Mouse (Mus musculus) midbrain, embryonic 12.5 days (tissue): ENCODE measurements around the gene Cldn3. TPM values are rescaled to one million over a fixed set of nuclear protein-coding genes. Genes with fewer than 3 reads are reported as not detected.
A peak's percentile ranks its signal among the peaks of the same experiment; 100 is the strongest.

Experiments used
- ATAC-seq: fragments of 200-750 bp; cut with Nextera tagmentation; 2 replicates; pipeline ENCODE4 v1.8.0; 2017; ENCODE audit warnings: low read depth, moderate TSS enrichment, moderate library complexity; ENCODE audit not compliant: low FRiP score
- H3K27ac ChIP-seq: fragments of 300-500 bp; sonication (generic); replicated peaks from 2 replicates; pipeline ENCODE4 v1.5.1; 2016; ENCODE audit warnings: mild to moderate bottlenecking
- H3K27me3 ChIP-seq: fragments of 300-500 bp; sonication (generic); 2 replicates; pipeline ENCODE4 v1.6.1; 2016; ENCODE audit warnings: mild to moderate bottlenecking
- H3K36me3 ChIP-seq: fragments of 300-500 bp; sonication (generic); 2 replicates; pipeline ENCODE4 v1.6.1; 2016
- H3K4me1 ChIP-seq: fragments of 300-500 bp; sonication (generic); 2 replicates; pipeline ENCODE4 v1.6.1; 2016
- H3K4me2 ChIP-seq: fragments of 300-500 bp; sonication (generic); replicated peaks from 2 replicates; pipeline ENCODE4 v1.6.1; 2016; ENCODE audit warnings: mild to moderate bottlenecking, moderate library complexity
- H3K4me3 ChIP-seq: fragments of 300-500 bp; sonication (generic); 2 replicates; pipeline ENCODE4 v1.5.1; 2016; ENCODE audit warnings: mild to moderate bottlenecking
- H3K9ac ChIP-seq: fragments of 300-500 bp; sonication (generic); replicated peaks from 2 replicates; pipeline ENCODE4 v1.6.1; 2016; ENCODE audit warnings: mild to moderate bottlenecking, moderate library complexity
- H3K9me3 ChIP-seq: fragments of 300-500 bp; sonication (generic); 2 replicates; pipeline ENCODE4 v1.6.1; 2016; ENCODE audit warnings: mild to moderate bottlenecking
- WGBS: fragments of 180-500 bp; shearing (Covaris S2); methylation state at CpG from one replicate; pipeline ENCODE4 v1.1.7; 2016; 5-methylcytosine and 5-hydroxymethylcytosine counted together
- polyA plus RNA-seq: library from polyadenylated mRNA; unstranded; fragments of >200 nt; fragmentation: Nextera tagmentation; extraction: Ambion mirVana; gene quantifications from 2 replicates; pipeline ENCODE4 v1.2.1, GENCODE M21; 2016

Gene Cldn3
- polyA plus RNA-seq, 1 experiment from 2014 or later, result 2.8 TPM

GRCm38 (mm10) chr5:135009590-135010319, 23.7 kb downstream of the Cldn3 start:
- Histone ChIP-seq H3K4me3 (peak overlapping the region; percentile 54), H3K4me2 (peak overlapping the region; percentile 74), H3K4me1 (peaks cover 33% of the 10 kb centered on the region), H3K9me3 (no peaks in the 10 kb centered on the region), H3K36me3 (no peaks in the 10 kb centered on the region), H3K27ac (peak overlapping the region; percentile 95), H3K9ac (peak overlapping the region; percentile 64), H3K27me3 (peaks cover 20% of the 10 kb centered on the region)
- ATAC-seq, result peak; percentile 76
- WGBS, result 2% methylated on average over 36 of the region's 37 CpGs

- H3K27ac ChIP-seq, result peak overlapping the region; percentile 95
- H3K9ac ChIP-seq, result peak overlapping the region; percentile 64
- no peaks in the 10 kb centered on the region for H3K36me3 ChIP-seq
- H3K4me2 ChIP-seq, result peak overlapping the region; percentile 74
- peaks cover 20% of the 10 kb centered on the region for H3K27me3 ChIP-seq
- H3K9me3 ChIP-seq, result no peaks in the 10 kb centered on the region
- H3K4me1 ChIP-seq, result peaks cover 34% of the 10 kb centered on the region
- no peak for ATAC-seq
- peak overlapping the region; percentile 54 for H3K4me3 ChIP-seq
- 61% methylated on average over 7 of the region's 7 CpGs for WGBS
Observed at GRCm38 (mm10) chr5:135010320-135010709, 24.3 kb downstream of the Cldn3 start.

- Histone ChIP-seq H3K27me3 (peaks cover 20% of the 10 kb centered on the region), H3K9ac (0 out of 2 replicates have a peak overlapping the region, but pooled peaks have one; percentile 64), H3K4me2 (no peak overlapping the region), H3K4me3 (peak overlapping the region; percentile 54; the same call in 1 of the 2 replicates), H3K27ac (no peak overlapping the region), H3K4me1 (peaks cover 35% of the 10 kb centered on the region), H3K9me3 (no peaks in the 10 kb centered on the region), H3K36me3 (no peaks in the 10 kb centered on the region)
- WGBS, result 73% methylated on average over 25 of the region's 25 CpGs
- no peak for ATAC-seq
Observed at GRCm38 (mm10) chr5:135010841-135011743, 25.1 kb downstream of the Cldn3 start.

- peak overlapping the region; percentile 19 for H3K4me2 ChIP-seq
- peaks cover 35% of the 10 kb centered on the region for H3K4me1 ChIP-seq
- no peak overlapping the region for H3K27ac ChIP-seq
- H3K9me3 ChIP-seq, result no peaks in the 10 kb centered on the region
- no peaks in the 10 kb centered on the region for H3K36me3 ChIP-seq
- H3K27me3 ChIP-seq, result peaks cover 20% of the 10 kb centered on the region
- H3K9ac ChIP-seq, result peak overlapping the region; percentile 16
- WGBS, result 24% methylated on average over 26 of the region's 26 CpGs
- ATAC-seq, result no peak
- peak overlapping the region; percentile 4; the same call in 1 of the 2 replicates for H3K4me3 ChIP-seq
Observed at GRCm38 (mm10) chr5:135011809-135012613, 26.0 kb downstream of the Cldn3 start.

GRCm38 (mm10) chr5:135012671-135013441, 26.8 kb downstream of the Cldn3 start:
- peak overlapping the region; percentile 19; the same call in 1 of the 2 replicates for H3K4me2 ChIP-seq
- no peak overlapping the region for H3K27ac ChIP-seq
- H3K36me3 ChIP-seq, result no peaks in the 10 kb centered on the region
- 4% methylated on average over 16 of the region's 16 CpGs for WGBS
- H3K9ac ChIP-seq, result peak overlapping the region; percentile 16
- 0 out of 2 replicates have a peak overlapping the region, but pooled peaks have one; percentile 4 for H3K4me3 ChIP-seq
- H3K27me3 ChIP-seq, result peaks cover 20% of the 10 kb centered on the region
- no peak for ATAC-seq
- H3K9me3 ChIP-seq, result no peaks in the 10 kb centered on the region
- peaks cover 35% of the 10 kb centered on the region for H3K4me1 ChIP-seq

- H3K27ac ChIP-seq, result no peak overlapping the region
- WGBS, result 16% methylated on average over 7 of the region's 7 CpGs
- peaks cover 29% of the 10 kb centered on the region for H3K4me1 ChIP-seq
- no peak for ATAC-seq
- H3K27me3 ChIP-seq, result peaks cover 20% of the 10 kb centered on the region
- H3K36me3 ChIP-seq, result no peaks in the 10 kb centered on the region
- H3K4me2 ChIP-seq, result no peak overlapping the region
- no peak overlapping the region for H3K4me3 ChIP-seq
- H3K9me3 ChIP-seq, result no peaks in the 10 kb centered on the region
- H3K9ac ChIP-seq, result no peak overlapping the region
Observed at GRCm38 (mm10) chr5:135015497-135015896, 29.5 kb downstream of the Cldn3 start.

- no peak for ATAC-seq
- WGBS, result 51% methylated on average over 4 of the region's 4 CpGs
- peaks cover 14% of the 10 kb centered on the region for H3K27me3 ChIP-seq
Observed at GRCm38 (mm10) chr5:135016224-135016759, 30.3 kb downstream of the Cldn3 start.

GRCm38 (mm10) chr5:135021814-135022213, 35.8 kb downstream of the Cldn3 start:
- Histone ChIP-seq H3K4me3 (no peak overlapping the region), H3K27ac (no peak overlapping the region), H3K9me3 (no peaks in the 10 kb centered on the region), H3K9ac (no peak overlapping the region), H3K36me3 (no peaks in the 10 kb centered on the region), H3K4me2 (no peak overlapping the region), H3K4me1 (peaks cover 10% of the 10 kb centered on the region), H3K27me3 (peaks cover 12% of the 10 kb centered on the region)
- ATAC-seq, result no peak
- WGBS, result 85% methylated on average over 6 of the region's 6 CpGs

More at GRCm38 (mm10) chr5:135016224-135016759, 30.3 kb downstream of the Cldn3 start:
- H3K4me1 ChIP-seq, result peaks cover 21% of the 10 kb centered on the region
- H3K27ac ChIP-seq, result no peak overlapping the region
- no peaks in the 10 kb centered on the region for H3K36me3 ChIP-seq
- no peak overlapping the region for H3K9ac ChIP-seq
- H3K4me2 ChIP-seq, result no peak overlapping the region
- no peaks in the 10 kb centered on the region for H3K9me3 ChIP-seq
- H3K4me3 ChIP-seq, result no peak overlapping the region

- Histone ChIP-seq H3K36me3 (no peaks in the 10 kb centered on the region), H3K9ac (peak within 1 kb of the TSS; percentile 59), H3K4me2 (peak within 1 kb of the TSS; percentile 92), H3K27me3 (peaks cover 12% of the 10 kb centered on the region), H3K9me3 (no peaks in the 10 kb centered on the region), H3K27ac (no peak within 1 kb of the TSS), H3K4me1 (peaks cover 10% of the 10 kb centered on the region), H3K4me3 (peak within 1 kb of the TSS; percentile 66)
- 1% methylated on average over 61 of the region's 61 CpGs for WGBS
- ATAC-seq, result peak; percentile 97
Observed at GRCm38 (mm10) chr5:135023344-135024173, 37.5 kb downstream of the Cldn3 start, which contains the start of gene Stx1a. Gene Stx1a (plus strand): TSS chr5:135023482.

GRCm38 (mm10) chr5:135024665-135025224, 38.7 kb downstream of the Cldn3 start:
- Histone ChIP-seq H3K27ac (no peak overlapping the region), H3K36me3 (no peaks in the 10 kb centered on the region), H3K4me1 (peaks cover 16% of the 10 kb centered on the region), H3K9ac (no peak overlapping the region), H3K27me3 (peaks cover 12% of the 10 kb centered on the region), H3K4me3 (peak overlapping the region; percentile 66), H3K9me3 (no peaks in the 10 kb centered on the region), H3K4me2 (peak overlapping the region; percentile 92; the same call in 1 of the 2 replicates)
- no peak for ATAC-seq
- WGBS, result 80% methylated on average over 11 of the region's 11 CpGs
